Mouse (Mus musculus): ENCODE results near the gene Zfp281. TPM values are rescaled to one million over a fixed set of nuclear protein-coding genes. Genes with fewer than 3 reads are reported as not detected.

Gene Zfp281
- total RNA-seq, 1 experiment: 65.5 TPM

DNA sequence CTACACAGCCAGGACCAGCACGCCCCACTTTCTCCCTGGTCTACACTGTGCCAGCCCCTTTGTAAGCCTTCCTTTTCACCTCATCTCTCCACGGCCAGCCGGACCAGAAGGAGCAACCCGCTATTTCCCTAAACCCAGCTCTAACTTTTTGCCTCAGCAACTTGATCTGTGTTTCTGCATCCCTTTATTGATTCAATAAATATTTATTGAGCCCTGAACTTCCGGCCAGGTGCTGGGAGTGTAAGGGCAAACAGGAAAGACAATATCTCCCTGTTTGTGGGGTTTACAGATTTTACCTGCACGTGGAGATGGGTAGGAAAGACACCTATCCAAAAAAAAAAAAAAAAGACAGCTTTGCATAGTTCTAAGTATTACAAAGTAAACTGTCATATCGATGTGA, 45.2 kb downstream of the Zfp281 start:
- H3K36me3 ChIP-seq (ENCODE audit: control insufficient read depth, insufficient read depth, low read length, poor library complexity, severe bottlenecking): no peaks in the 10 kb centered on the region
- H3K27ac ChIP-seq (ENCODE audit: insufficient read depth, low read depth, low read length, poor library complexity, severe bottlenecking): no peak overlapping the region
- peak overlapping the region; percentile 20; the same call in 1 of the 2 replicates for H3K9ac ChIP-seq (ENCODE audit: insufficient read depth, low read depth, low read length, poor library complexity, severe bottlenecking)
- in situ Hi-C loops (cut with MboI; ENCODE audit: low sequenced_read_pairs in 2 of 2, unreplicated experiment in 2 of 2): no loop called here
- no peak for DNase-seq (ENCODE audit: low read depth, low spot score)
- H3K4me1 ChIP-seq (ENCODE audit: control insufficient read depth in 2 of 2, insufficient read depth in 2 of 2, low read length in 2 of 2, poor library complexity in 1 of 2): peaks cover 16 to 29% of the 10 kb centered on the region in 2 experiments
- TF ChIP-seq ZC3H11A (IDR thresholded peaks at IDR 0.05; ENCODE audit: borderline replicate concordance, low read depth, low read length) (no peak), MAFK (IDR thresholded peaks at IDR 0.05; ENCODE audit: insufficient read depth, low read depth, low read length) (no peak), ZNF384 (IDR thresholded peaks at IDR 0.05; ENCODE audit: low read depth, low read length) (no peak), CHD2 (IDR thresholded peaks at IDR 0.05; ENCODE audit: low read depth, low read length) (no peak), HCFC1 (IDR thresholded peaks at IDR 0.05; ENCODE audit: borderline replicate concordance, insufficient read depth, low read length) (no peak)
- no peaks in the 10 kb centered on the region for H3K9me3 ChIP-seq (ENCODE audit: control insufficient read depth, insufficient read depth, low read depth, low read length)
- H3K4me3 ChIP-seq (ENCODE audit: insufficient read depth in 1 of 2, low read depth in 1 of 2, low read length in 2 of 2, poor library complexity in 1 of 2, severe bottlenecking in 1 of 2): no peak overlapping the region

GRCm38 (mm10) chr1:136670421-136670820, 45.7 kb downstream of the Zfp281 start:
- peak overlapping the region; percentile 49 for H3K27ac ChIP-seq (ENCODE audit: insufficient read depth, low read depth, low read length, poor library complexity, severe bottlenecking)
- H3K4me1 ChIP-seq (ENCODE audit: control insufficient read depth in 2 of 2, insufficient read depth in 2 of 2, low read length in 2 of 2, poor library complexity in 1 of 2): peaks cover 15 to 28% of the 10 kb centered on the region in 2 experiments
- in situ Hi-C loops (cut with MboI; ENCODE audit: low sequenced_read_pairs in 2 of 2, unreplicated experiment in 2 of 2): no loop called here
- no peak for DNase-seq (ENCODE audit: low read depth, low spot score)
- no peak for TF ChIP-seq CHD2 (IDR thresholded peaks at IDR 0.05; ENCODE audit: low read depth, low read length)
- TF ChIP-seq ZC3H11A (IDR thresholded peaks at IDR 0.05; ENCODE audit: borderline replicate concordance, low read depth, low read length): no peak
- TF ChIP-seq MAFK (IDR thresholded peaks at IDR 0.05; ENCODE audit: insufficient read depth, low read depth, low read length): no peak
- no peak for TF ChIP-seq ZNF384 (IDR thresholded peaks at IDR 0.05; ENCODE audit: low read depth, low read length)
- TF ChIP-seq HCFC1 (IDR thresholded peaks at IDR 0.05; ENCODE audit: borderline replicate concordance, insufficient read depth, low read length): no peak
- H3K9me3 ChIP-seq (ENCODE audit: control insufficient read depth, insufficient read depth, low read depth, low read length): no peaks in the 10 kb centered on the region
- H3K36me3 ChIP-seq (ENCODE audit: control insufficient read depth, insufficient read depth, low read length, poor library complexity, severe bottlenecking): no peaks in the 10 kb centered on the region
- H3K9ac ChIP-seq (ENCODE audit: insufficient read depth, low read depth, low read length, poor library complexity, severe bottlenecking): peak overlapping the region; percentile 69
- H3K4me3 ChIP-seq (ENCODE audit: insufficient read depth in 1 of 2, low read depth in 1 of 2, low read length in 2 of 2, poor library complexity in 1 of 2, severe bottlenecking in 1 of 2): peak overlapping the region; percentile 23 to 35; a peak in 2 of 4 replicates

- in situ Hi-C loops (cut with MboI; ENCODE audit: low sequenced_read_pairs in 2 of 2, unreplicated experiment in 2 of 2): no loop called here
- TF ChIP-seq MAFK (IDR thresholded peaks at IDR 0.05; ENCODE audit: insufficient read depth, low read depth, low read length): no peak
- TF ChIP-seq CHD2 (IDR thresholded peaks at IDR 0.05; ENCODE audit: low read depth, low read length): no peak
- TF ChIP-seq HCFC1 (IDR thresholded peaks at IDR 0.05; ENCODE audit: borderline replicate concordance, insufficient read depth, low read length): no peak
- TF ChIP-seq ZC3H11A (IDR thresholded peaks at IDR 0.05; ENCODE audit: borderline replicate concordance, low read depth, low read length): no peak
- no peak for TF ChIP-seq ZNF384 (IDR thresholded peaks at IDR 0.05; ENCODE audit: low read depth, low read length)
- Histone ChIP-seq H3K4me3 (ENCODE audit: insufficient read depth in 1 of 2, low read depth in 1 of 2, low read length in 2 of 2, poor library complexity in 1 of 2, severe bottlenecking in 1 of 2) (no peak overlapping the region), H3K4me1 (ENCODE audit: control insufficient read depth in 2 of 2, insufficient read depth in 2 of 2, low read length in 2 of 2, poor library complexity in 1 of 2) (peaks cover 16 to 27% of the 10 kb centered on the region in 2 experiments), H3K27ac (ENCODE audit: insufficient read depth, low read depth, low read length, poor library complexity, severe bottlenecking) (peak overlapping the region; percentile 56), H3K9me3 (ENCODE audit: control insufficient read depth, insufficient read depth, low read depth, low read length) (no peaks in the 10 kb centered on the region), H3K36me3 (ENCODE audit: control insufficient read depth, insufficient read depth, low read length, poor library complexity, severe bottlenecking) (no peaks in the 10 kb centered on the region), H3K9ac (ENCODE audit: insufficient read depth, low read depth, low read length, poor library complexity, severe bottlenecking) (peak overlapping the region; percentile 51; the same call in 1 of the 2 replicates)
- no peak for DNase-seq (ENCODE audit: low read depth, low spot score)
These were observed 47.2 kb downstream of the Zfp281 start for GRCm38 (mm10) chr1:136671767-136672434.

DNA sequence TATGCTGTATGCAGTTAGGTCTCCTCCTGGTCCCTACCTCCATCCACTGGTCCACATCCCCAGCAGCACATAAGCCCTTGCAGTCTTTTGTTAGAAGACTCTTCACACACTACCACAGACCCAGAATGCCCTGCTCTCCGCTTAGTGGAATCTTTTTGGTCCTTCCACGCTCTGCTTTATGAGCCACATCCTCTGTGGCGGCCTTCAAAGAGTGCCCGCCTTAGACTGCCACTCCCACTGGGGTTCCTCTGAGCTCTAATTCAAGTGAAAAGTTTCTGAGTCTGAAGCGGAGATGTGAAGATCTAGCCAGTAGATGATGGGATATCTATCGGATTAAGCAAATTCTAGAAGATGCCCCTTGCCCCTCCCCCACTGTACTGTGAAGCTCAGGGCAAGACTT, 47.9 kb downstream of the Zfp281 start:
- peaks cover 17 to 32% of the 10 kb centered on the region in 2 experiments for H3K4me1 ChIP-seq (ENCODE audit: control insufficient read depth in 2 of 2, insufficient read depth in 2 of 2, low read length in 2 of 2, poor library complexity in 1 of 2)
- H3K9ac ChIP-seq (ENCODE audit: insufficient read depth, low read depth, low read length, poor library complexity, severe bottlenecking): peak overlapping the region; percentile 51; the same call in 1 of the 2 replicates
- peak overlapping the region; percentile 56 for H3K27ac ChIP-seq (ENCODE audit: insufficient read depth, low read depth, low read length, poor library complexity, severe bottlenecking)
- no peak for DNase-seq (ENCODE audit: low read depth, low spot score)
- TF ChIP-seq HCFC1 (IDR thresholded peaks at IDR 0.05; ENCODE audit: borderline replicate concordance, insufficient read depth, low read length) (no peak), ZC3H11A (IDR thresholded peaks at IDR 0.05; ENCODE audit: borderline replicate concordance, low read depth, low read length) (no peak), ZNF384 (IDR thresholded peaks at IDR 0.05; ENCODE audit: low read depth, low read length) (no peak), CHD2 (IDR thresholded peaks at IDR 0.05; ENCODE audit: low read depth, low read length) (no peak), MAFK (IDR thresholded peaks at IDR 0.05; ENCODE audit: insufficient read depth, low read depth, low read length) (no peak)
- no peaks in the 10 kb centered on the region for H3K9me3 ChIP-seq (ENCODE audit: control insufficient read depth, insufficient read depth, low read depth, low read length)
- H3K36me3 ChIP-seq (ENCODE audit: control insufficient read depth, insufficient read depth, low read length, poor library complexity, severe bottlenecking): no peaks in the 10 kb centered on the region
- 0 out of 4 replicates have a peak overlapping the region, but pooled peaks of 1 of the 2 experiments have one; percentile 2 for H3K4me3 ChIP-seq (ENCODE audit: insufficient read depth in 1 of 2, low read depth in 1 of 2, low read length in 2 of 2, poor library complexity in 1 of 2, severe bottlenecking in 1 of 2)
- in situ Hi-C loops (cut with MboI; ENCODE audit: low sequenced_read_pairs in 2 of 2, unreplicated experiment in 2 of 2): no loop called here

Data from ES-E14 (cell line).